Comparison of ENCODE assay signal across 20 mouse cellular contexts in the genomic region with DNA sequence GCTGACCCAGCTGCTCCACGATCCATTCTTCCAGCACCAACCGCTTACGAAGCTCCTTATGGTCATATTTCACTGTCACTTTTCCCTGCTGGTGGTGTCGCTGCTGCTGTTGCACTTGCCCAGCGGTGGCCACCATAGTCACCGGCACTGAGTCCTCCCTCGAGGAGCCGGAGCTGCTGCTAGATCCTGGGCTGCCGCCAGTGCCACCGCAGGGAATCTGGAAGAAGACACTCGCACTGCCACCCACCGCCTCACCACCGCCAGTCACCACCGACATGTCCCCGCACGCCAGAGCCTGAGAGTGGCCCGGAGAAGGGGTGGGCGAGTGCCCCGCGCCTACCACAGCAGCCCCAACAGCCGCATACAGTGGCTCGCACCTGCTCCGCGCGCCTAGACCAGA.
DNase-seq lines count a peak whose midpoint lies in the region; ATAC-seq and TF ChIP-seq lines count a peak whose summit lies in the region.
"Had no signal": no experiment of that assay in that cellular context is flagged by ENCODE, and none has a peak within 500 bp of the region (broad histone marks: within the 10 kb centered on the region; RNA-seq: fewer than 3 reads in every experiment).

No protein-coding gene starts in this region.

- H3K9ac ChIP-seq in midbrain, postnatal 0 days (replicated peaks; ENCODE audit: low read length, poor library complexity, severe bottlenecking) = no peak overlapping the region
- no peak overlapping the region for H3K9ac ChIP-seq in midbrain, embryonic 16.5 days (ENCODE audit: low read depth, low read length)
- H3K9ac ChIP-seq: embryonic facial prominence, embryonic 12.5 days; heart, embryonic 15.5 days; hindbrain, embryonic 15.5 days; limb, embryonic 12.5 days; liver, embryonic 14.5 days had no signal

- H3K4me2 ChIP-seq in midbrain, postnatal 0 days (ENCODE audit: low read depth, low read length, poor library complexity, severe bottlenecking) = no peak overlapping the region
- no peak overlapping the region for H3K4me2 ChIP-seq in midbrain, embryonic 16.5 days (ENCODE audit: low read length)
- H3K4me2 ChIP-seq: embryonic facial prominence, embryonic 12.5 days; heart, embryonic 15.5 days; hindbrain, embryonic 15.5 days; limb, embryonic 12.5 days had no signal

- WGBS in midbrain, postnatal 0 days = 71% methylated on average over 25 of the region's 25 CpGs
- WGBS in midbrain, embryonic 16.5 days = 77% methylated on average over 25 of the region's 25 CpGs

- peak; percentile 5 for DNase-seq in gastrocnemius, postnatal 10 days
- DNase-seq in gastrocnemius, adult 18-20 months (ENCODE audit: low spot score) = no peak
- peak; percentile 13 for DNase-seq in midbrain, postnatal 0 days (ENCODE audit: low spot score)
- peak; percentile 36 for DNase-seq in ZHBTc4 (ENCODE audit: low read depth, low spot score)
- DNase-seq in right cerebral cortex, postnatal 4 days = peak; percentile 9
- no peak for DNase-seq in gastrocnemius, postnatal 25 days
- DNase-seq: adrenal gland, postnatal 36 days; heart, adult 18-20 months; kidney, adult 2 months; kidney, postnatal 36 days; retina, postnatal 1 day had no signal

- no peaks in the 10 kb centered on the region for H3K9me3 ChIP-seq in midbrain, postnatal 0 days (ENCODE audit: low read length)
- no peaks in the 10 kb centered on the region for H3K9me3 ChIP-seq in midbrain, embryonic 16.5 days (replicated peaks; ENCODE audit: control insufficient read depth, low read length, poor library complexity, severe bottlenecking)
- H3K9me3 ChIP-seq: embryonic facial prominence, embryonic 12.5 days; heart, embryonic 15.5 days; hindbrain, embryonic 15.5 days; limb, embryonic 12.5 days; megakaryocyte, embryonic 14.5 days had no signal

- ATAC-seq in midbrain, postnatal 0 days (ENCODE audit: low FRiP score) = no peak
- no peak for ATAC-seq in midbrain, embryonic 16.5 days
- ATAC-seq: activated CD4-positive, CD25-positive, alpha-beta regulatory T cell, adult 4 months; lung, postnatal 0 days had no signal

- H3K4me3 ChIP-seq in midbrain, postnatal 0 days (ENCODE audit: low read depth, low read length) = no peak overlapping the region
- H3K4me3 ChIP-seq in midbrain, embryonic 16.5 days (ENCODE audit: low read depth, low read length) = no peak overlapping the region
- H3K4me3 ChIP-seq: embryonic facial prominence, embryonic 12.5 days; heart, embryonic 15.5 days; hindbrain, embryonic 15.5 days; limb, embryonic 12.5 days; megakaryocyte, embryonic 14.5 days had no signal

- H3K27ac ChIP-seq in midbrain, postnatal 0 days (ENCODE audit: low read depth, low read length) = no peak overlapping the region
- H3K27ac ChIP-seq in midbrain, embryonic 16.5 days (ENCODE audit: low read length) = no peak overlapping the region
- H3K27ac ChIP-seq: embryonic facial prominence, embryonic 12.5 days; heart, embryonic 15.5 days; hindbrain, embryonic 15.5 days; limb, embryonic 12.5 days; liver, embryonic 14.5 days had no signal

- no peaks in the 10 kb centered on the region for H3K27me3 ChIP-seq in midbrain, postnatal 0 days (ENCODE audit: insufficient read depth, low read length)
- H3K27me3 ChIP-seq in midbrain, embryonic 16.5 days (ENCODE audit: control insufficient read depth, insufficient read depth, low read depth, low read length) = no peaks in the 10 kb centered on the region
- H3K27me3 ChIP-seq: embryonic facial prominence, embryonic 12.5 days; heart, embryonic 15.5 days; hindbrain, embryonic 15.5 days; limb, embryonic 12.5 days; megakaryocyte, embryonic 14.5 days had no signal

- H3K36me3 ChIP-seq in midbrain, postnatal 0 days (ENCODE audit: insufficient read depth, low read length) = peaks cover 34% of the 10 kb centered on the region
- peaks cover 34% of the 10 kb centered on the region for H3K36me3 ChIP-seq in midbrain, embryonic 16.5 days (ENCODE audit: control insufficient read depth, insufficient read depth, low read length)

- H3K4me1 ChIP-seq in midbrain, postnatal 0 days (ENCODE audit: insufficient read depth, low read length) = no peaks in the 10 kb centered on the region
- H3K4me1 ChIP-seq in midbrain, embryonic 16.5 days (ENCODE audit: control insufficient read depth, insufficient read depth, low read length) = no peaks in the 10 kb centered on the region
- H3K4me1 ChIP-seq: embryonic facial prominence, embryonic 12.5 days; heart, embryonic 15.5 days; hindbrain, embryonic 15.5 days; limb, embryonic 12.5 days had no signal

- TF ChIP-seq CTCF in midbrain, postnatal 0 days (IDR thresholded peaks at IDR 0.05) = no peak

Comparison
In these comparisons a context has a peak if more than half of its experiments do, and no peak if none do; other contexts are left out.
1. DNase-seq: peak in gastrocnemius, postnatal 10 days (single experiment), midbrain, postnatal 0 days (single experiment), ZHBTc4 (single experiment) and right cerebral cortex, postnatal 4 days (single experiment); none in gastrocnemius, adult 18-20 months (single experiment) and gastrocnemius, postnatal 25 days (single experiment).